Mouse (Mus musculus): ENCODE measurements around the gene Umod. TPM values are rescaled to one million over a fixed set of nuclear protein-coding genes. Genes with fewer than 3 reads are reported as not detected.

The Umod gene
- not detected in 2 replicates for total RNA-seq (2021)
- long read RNA-seq, result 0 reads

DNA sequence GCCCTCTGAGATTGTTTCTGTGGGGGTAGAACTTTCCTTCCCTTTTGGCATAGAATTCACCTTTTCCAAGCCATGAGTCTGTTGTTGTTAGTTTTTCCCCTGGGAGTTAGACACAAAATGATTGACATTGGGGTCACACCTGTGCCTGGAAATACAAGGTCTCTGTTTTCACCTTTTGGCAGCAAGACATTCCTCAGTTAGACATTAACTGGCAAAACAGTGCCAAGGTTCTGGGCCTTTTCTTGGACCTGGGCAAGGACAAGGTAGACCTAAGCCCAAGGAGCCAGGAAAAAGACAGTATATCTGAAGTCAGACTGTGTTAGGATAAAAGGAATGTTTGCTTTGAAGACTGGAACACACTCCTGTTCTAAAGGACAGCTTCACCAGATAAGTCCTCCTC, at the start of gene Umod:
Gene Umod (minus strand): TSS at position 27 of the 400 bp plus-strand sequence.
- DNase-seq, result no peak

GRCm38 (mm10) chr7:119528617-119529016, 49.5 kb upstream of the Umod start:
- no peak for DNase-seq

DNA sequence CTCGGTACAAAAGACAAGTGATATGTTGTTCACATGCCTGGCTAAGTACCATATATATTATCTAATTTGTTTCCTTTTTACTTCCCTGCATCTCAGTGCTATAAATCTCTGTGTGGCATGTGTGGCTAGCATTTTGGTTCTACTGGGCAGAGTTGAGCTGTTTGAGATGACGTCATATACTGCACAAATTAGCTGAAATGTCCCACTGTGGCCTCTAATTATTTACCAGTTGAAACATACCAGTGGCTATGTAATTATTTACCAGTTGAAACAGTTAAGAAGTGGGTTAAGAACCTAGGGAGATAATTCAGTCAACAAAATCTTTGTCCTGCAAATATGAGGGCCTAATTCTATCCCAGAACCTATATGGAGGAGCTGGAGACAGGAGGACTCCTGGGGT, 48.5 kb upstream of the Umod start:
- DNase-seq, result no peak

- DNase-seq, result no peak
Measured at GRCm38 (mm10) chr7:119527135-119527534, 48.1 kb upstream of the Umod start.

DNA sequence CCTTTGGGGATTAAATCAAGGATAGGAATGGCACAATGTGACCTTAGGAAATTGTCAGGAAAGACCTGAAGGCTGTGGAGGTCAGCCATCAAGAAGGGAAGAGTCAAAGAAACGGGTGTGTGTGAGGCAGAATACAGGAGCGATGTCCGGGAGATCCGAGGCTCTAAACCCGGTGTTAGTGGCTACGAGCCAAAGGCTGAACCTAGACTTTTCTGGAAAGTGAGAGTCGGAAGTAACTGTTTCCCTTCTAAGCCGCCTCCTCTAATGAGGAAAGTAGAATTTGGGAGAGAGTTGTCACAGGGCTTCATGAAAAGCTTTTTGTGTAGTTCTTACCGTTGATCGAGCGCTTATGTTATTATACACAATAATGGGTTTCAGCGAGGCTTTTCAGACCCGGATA, 47.4 kb upstream of the Umod start:
- no peak for DNase-seq

- peak; percentile 43 for DNase-seq
Measured at GRCm38 (mm10) chr7:119525881-119526281, 46.8 kb upstream of the Umod start.

DNA sequence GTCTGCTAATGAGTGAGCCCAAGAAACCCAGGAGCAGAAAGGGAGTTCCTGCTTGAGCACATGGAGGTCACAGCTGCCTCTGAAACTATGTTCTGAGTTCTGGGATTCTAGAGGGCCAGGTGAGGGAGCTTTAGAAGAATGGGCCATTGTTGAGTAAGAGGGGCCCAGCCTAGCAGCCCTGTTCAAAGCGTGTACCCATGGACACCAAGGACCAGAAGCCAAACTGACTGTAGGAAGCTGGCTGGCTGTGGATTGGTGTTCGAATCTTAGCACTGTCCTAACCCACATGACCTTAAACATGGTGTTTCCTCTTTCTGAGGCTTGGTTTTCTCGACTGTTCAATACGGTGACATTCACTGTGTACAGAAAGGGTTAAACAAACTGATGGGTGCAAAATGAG, 44.3 kb upstream of the Umod start, which contains the start of gene Pdilt:
Gene Pdilt (minus strand): TSS at position 101 of the 400 bp plus-strand sequence.
- no peak for DNase-seq

DNA sequence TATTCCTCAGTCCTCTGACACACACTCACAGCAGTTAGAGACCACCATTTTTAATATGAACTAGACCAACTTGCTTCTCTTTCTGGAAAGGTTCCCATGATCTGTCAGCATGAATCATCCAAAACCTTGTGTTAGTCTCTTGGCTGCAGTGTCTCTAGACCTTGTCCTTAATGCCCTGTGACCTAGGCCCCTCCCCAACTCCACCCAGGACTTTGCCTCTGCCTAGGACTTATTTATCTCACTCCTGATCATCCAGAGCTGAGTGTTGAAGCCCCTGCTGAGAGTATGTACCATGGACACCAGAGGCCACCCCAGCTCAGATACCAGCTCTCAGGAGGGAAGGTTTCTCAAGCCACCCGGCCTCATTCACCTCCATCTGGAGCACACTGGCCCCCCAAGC, 43.3 kb upstream of the Umod start:
- no peak for DNase-seq

DNA sequence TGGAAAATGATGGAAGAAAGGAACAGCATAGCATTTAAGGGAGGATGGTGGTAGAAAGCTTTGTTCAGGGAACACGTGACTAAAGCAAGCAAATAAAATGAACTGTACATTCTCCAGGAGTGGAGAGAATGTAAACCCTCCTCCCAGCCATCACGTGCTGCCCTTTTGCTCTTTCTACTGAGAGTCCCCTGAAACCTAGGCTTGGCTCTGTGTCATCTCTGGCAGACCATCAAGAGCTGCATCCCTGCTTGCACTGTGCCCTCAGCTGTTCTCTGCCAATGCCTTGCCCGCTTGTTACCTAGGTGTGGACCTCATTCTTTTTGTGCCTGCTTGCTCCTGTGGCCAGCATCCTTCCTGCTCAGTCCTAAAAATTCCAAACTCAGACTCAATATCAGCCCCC, 42.7 kb upstream of the Umod start:
- DNase-seq, result no peak

- peak; percentile 83 for DNase-seq
Measured at GRCm38 (mm10) chr7:119519654-119520053, 40.6 kb upstream of the Umod start.

DNA sequence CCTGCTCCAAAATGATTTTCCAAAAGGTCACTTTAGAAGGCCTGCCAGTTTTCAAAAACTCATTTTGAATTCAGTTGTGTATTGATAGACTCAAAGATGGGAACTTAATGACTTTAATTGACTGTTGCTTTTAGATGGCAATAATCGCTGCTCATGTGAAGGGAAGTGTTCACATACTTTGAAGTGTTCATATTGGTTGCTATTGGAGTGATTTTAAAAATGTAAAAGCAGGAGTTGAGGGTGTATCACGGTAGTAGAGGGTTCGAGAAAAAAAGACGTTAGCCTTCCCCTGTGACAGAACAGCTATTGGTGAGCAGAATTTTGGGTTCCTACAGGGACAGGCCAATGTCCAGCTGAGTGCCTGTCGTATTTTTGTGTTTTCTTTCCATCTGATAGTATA, 40.1 kb upstream of the Umod start, which contains the start of gene Acsm5:
Gene Acsm5 (plus strand): TSS at position 301 of the 400 bp plus-strand sequence.
- no peak for DNase-seq

GRCm38 (mm10) chr7:119516272-119516558, 37.1 kb upstream of the Umod start:
- DNase-seq, result no peak

GRCm38 (mm10) chr7:119515492-119516271, 36.6 kb upstream of the Umod start:
- peak; percentile 37 for DNase-seq

- peak; percentile 41 for DNase-seq
Measured at GRCm38 (mm10) chr7:119513056-119513455, 34.0 kb upstream of the Umod start.

GRCm38 (mm10) chr7:119511143-119511542, 32.1 kb upstream of the Umod start:
- no peak for DNase-seq

DNA sequence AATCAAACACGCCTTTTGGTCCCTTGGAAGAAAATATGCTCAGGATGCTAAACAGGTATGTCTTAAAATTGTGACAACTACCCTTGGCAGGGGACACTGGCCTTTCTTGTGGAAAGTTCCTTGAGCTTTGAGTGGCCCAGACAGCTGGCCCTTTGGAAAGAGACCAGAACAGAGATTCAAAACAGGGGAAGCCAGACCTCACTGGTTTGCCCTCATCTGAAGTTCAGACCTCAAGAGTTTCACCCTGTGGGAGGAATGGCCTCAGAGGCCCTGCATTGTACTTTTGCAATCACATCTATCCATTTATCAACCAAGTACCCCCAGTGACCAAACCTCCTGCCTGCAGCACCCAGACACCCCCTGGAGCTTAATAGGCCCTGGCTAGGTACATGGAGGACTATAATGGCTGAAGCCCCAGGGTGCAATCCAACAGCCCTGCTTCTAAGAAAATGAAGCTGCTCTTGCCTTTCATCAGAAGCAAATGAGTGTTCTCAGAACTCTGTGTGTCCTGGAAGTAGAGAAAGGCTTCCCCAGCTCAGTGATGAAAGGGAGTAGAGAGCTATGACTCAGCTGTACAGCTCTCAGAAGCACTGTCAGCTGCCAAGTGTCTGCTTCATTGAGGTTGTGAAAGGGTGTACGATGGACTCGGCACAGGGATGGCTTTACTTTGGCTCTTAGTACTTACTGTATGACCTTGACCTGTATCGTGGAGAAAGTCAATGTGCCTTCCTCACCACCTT, 11.1 kb upstream of the Umod start:
- no peak for DNase-seq

- DNase-seq, result no peak
Measured at GRCm38 (mm10) chr7:119486683-119487082, 7.6 kb upstream of the Umod start.

GRCm38 (mm10) chr7:119484154-119484553, 5.1 kb upstream of the Umod start:
- no peak for DNase-seq

GRCm38 (mm10) chr7:119476500-119477389, 2.3 kb downstream of the Umod start:
- DNase-seq, result no peak

DNA sequence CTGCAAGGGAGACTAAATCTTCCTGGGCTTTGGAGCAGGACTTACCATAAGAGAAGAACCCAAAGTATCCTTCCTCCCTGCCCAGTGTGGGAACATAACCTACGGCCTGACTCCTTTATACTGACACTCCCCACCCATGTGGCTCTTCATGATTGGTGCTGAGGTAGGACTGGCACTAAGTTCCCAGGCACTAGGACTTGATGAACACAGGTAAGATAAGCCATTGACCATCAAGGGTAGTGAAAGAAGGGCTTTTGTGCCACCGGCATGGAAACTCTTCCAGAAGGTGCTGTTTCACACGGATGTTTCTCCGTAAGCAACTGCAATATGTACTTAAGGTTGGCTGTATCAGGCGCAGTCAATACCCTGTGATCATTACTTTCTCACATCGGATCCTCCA, 19.9 kb downstream of the Umod start, which contains the start of gene Gp2:
Gene Gp2 (minus strand): TSS at position 101 of the 400 bp plus-strand sequence.
- no peak for DNase-seq

DNA sequence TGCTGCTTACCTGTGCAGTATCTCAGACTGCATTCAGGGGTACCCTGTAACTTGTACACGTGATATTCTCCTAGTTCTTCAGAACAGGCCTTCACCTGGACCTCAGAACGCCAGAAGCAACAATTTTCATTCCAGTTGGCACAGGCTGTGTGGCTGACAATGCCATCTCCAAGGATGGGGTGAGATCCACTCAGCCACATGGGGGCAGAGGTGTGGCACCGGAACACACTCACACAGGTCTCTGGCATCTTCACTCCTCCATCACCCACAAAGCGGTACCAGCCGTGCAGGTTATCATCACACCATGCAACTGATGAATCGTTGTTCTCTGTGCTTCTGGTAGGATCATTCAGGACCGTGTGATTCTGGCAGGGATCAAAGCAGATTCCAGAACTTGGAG, 24.9 kb downstream of the Umod start:
- no peak for DNase-seq

- DNase-seq, result no peak
Measured at GRCm38 (mm10) chr7:119443849-119444248, 35.2 kb downstream of the Umod start.

DNA sequence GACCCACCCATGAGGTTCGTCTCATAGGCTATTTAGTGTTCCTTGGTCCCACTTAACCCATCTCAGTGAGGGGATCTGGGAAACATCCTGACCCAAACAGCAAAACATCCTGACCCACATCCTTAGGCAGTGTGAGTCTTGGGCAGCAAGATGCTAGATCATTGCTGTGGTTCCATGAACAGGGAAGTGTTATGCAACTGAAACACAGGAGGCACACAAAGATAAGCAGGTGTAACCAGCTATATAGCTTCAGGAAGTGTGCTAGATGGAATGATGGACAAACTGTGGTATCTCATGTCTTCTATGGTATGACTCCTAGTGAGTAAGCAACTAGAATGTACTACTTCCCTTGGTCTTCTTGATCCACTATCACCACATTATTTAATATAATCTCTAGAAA, 37.1 kb downstream of the Umod start:
- no peak for DNase-seq
